Mouse (Mus musculus) hematopoietic stem cell, adult 5-6 weeks (primary cell): ENCODE data around the gene Pnmt. TPM values are rescaled to one million over a fixed set of nuclear protein-coding genes. Genes with fewer than 3 reads are reported as not detected.
A peak's percentile ranks its signal among the peaks of the same experiment; 100 is the strongest.

Experiments used
- ATAC-seq, 2 experiments: fragments of 125-278 bp in 1 of 2; replicated peaks in 1 of 2; 2 replicates each; pipeline ENCODE4 v1.8.0; 2016 to 2017; ENCODE audit warnings: inconsistent platforms in 2 of 2, mild to moderate bottlenecking in 2 of 2, moderate number of reproducible peaks in 2 of 2, low read depth in 1 of 2, moderate TSS enrichment in 1 of 2; ENCODE audit not compliant: low FRiP score in 2 of 2, poor library complexity in 2 of 2, severe bottlenecking in 2 of 2, insufficient read depth in 1 of 2, low TSS enrichment in 1 of 2
- total RNA-seq: library from RNA; stranded (forward); fragments of 172-1452, 232-1000 nt; gene quantifications from 2 replicates; pipeline ENCODE4 v1.2.3, GENCODE M21; 2017

The Pnmt gene
- total RNA-seq, result not detected in 2 replicates

DNA sequence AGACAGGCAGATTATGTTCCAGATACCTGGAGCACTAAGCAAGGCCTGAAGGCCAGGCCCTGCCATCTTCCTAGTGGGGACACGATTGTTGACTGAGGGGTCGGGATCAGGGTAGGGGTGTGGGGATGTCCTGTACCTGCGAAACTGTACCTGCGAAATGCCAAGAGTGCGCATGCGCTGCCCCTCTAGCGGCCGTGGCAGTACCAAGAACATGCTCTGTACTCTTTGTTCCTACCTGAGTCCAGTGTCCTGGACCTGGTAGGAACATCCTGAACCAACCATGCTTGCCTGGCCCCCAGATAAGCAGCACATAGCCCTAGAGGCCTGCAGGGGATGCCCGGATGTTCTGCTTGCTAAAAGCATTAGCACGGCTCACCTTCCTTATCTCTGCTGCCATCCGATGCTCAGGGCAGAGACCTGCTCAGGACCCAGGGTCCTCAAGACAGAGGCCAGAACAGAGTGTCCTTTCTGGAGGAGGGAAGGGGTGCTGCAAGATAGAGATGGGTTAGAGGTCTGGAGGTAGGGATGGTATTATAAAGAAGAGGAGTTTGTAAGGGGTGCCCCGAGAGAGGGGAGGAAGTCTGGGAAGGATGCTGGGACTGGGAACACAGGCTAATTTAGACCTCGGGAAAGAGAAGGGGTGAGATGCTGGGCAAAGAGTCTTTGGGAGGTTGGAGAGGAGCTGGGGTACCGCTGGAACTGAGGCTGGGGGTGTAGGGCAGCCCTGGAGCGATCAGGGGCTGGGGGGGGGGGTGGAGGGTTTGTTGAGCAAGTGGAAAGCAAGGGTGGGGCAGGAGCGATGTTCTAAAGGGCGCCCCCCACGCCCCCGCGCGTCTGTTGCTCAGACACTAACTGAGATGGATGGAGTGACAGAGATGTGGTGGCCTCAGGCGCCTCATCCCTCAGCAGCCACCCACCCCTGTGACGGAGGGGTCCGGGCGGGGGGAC lies at the start of gene Pnmt:
Gene Pnmt (plus strand): TSS at position 813 of the 948 bp plus-strand sequence.
- no peak for ATAC-seq

- no peak for ATAC-seq
Measured at GRCm38 (mm10) chr11:98338507-98338961, 47.7 kb upstream of the Pnmt start.

DNA sequence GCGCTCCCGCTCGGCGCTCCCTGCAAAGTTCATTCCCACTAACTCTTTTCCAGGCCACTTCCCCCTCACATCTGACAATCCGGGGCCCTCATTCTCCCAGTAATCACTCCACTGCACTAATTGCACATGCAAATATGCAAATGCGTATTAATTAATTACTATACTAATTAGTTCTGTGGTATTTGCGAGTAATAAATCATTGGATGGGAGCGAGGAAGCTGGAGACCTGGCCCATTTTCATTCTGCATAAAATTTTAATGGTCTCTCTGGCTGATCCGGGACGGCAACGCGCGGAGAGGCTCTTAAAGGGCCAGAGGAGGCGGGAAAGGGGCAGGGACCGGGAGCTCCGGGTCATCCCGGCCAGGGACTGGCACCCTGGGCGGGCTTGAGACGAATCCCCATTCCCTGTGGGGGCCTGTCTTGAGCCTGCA lies 47.2 kb upstream of the Pnmt start:
- ATAC-seq, result no peak

- no peak for ATAC-seq
Measured at GRCm38 (mm10) chr11:98339679-98340287, 46.5 kb upstream of the Pnmt start.

GRCm38 (mm10) chr11:98340597-98340996 lies 45.7 kb upstream of the Pnmt start:
- ATAC-seq, result no peak

DNA sequence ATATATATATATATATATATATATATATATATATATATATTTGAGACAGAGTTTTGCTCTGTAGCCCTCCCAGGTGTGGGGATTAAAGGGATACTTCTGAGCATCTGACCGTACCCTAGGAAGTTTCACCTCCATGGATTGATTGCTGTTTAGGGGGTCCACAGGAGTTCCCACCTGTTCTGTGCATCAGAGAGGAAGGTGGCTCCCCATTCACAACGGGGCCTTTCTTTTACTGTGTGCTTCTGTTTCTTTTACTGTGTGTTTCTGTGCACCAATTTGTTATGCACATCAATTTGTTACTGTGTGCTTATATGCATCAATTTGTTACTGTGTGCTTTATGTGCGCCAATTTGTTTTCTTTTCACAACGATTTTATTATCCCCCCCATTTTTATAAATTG lies 45.1 kb upstream of the Pnmt start:
- ATAC-seq, result no peak

DNA sequence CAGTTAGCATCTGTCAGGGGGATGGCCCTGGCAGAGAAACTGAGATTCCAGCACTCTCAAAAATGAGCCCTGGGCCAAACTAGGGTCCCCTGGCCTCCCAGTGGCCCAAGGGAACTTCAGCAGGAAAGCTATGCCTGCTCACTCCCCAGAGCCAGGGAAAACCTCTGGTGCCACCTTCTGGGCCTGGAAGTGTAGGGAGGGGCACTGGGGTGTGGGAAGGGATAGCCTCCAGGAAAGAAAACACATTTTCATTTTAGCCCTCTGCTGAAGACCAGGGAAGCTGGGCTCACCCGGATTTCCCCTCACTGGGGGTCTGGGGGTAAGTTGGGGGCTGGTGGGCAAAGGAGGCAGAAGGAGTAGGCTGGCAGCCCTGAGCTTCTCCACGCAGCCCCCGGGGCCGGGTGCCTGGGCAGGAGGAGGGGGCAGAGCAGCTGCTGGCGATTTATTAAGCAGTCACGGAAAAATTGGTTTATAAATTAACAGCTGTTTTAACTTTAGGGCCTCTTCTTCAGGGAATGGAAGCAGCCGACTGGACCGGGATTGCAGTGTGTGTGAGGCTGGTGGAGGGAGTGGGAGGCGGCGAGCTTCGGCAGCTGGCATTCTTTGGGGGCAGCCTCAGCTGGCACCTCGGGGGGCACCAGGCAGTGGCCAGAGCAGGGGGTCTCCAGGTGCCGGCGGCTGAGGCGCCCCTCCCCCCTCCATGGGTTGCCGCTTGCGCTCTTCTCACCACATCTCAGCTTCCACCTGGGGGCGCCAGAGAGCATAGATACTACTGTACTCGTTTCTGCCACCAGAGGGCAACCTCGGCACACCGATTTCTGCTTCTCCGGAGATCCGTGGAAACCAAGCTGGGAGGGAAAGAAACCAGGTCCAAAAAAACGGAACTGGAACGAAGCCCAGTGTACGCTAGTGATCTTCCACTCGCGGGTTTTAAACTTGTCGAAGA lies 44.0 kb upstream of the Pnmt start:
- peak; percentile 76 to 90 for ATAC-seq

GRCm38 (mm10) chr11:98345253-98345652 lies 41.0 kb upstream of the Pnmt start:
- peak; percentile 43 to 50; a peak in 2 of 4 replicates for ATAC-seq

DNA sequence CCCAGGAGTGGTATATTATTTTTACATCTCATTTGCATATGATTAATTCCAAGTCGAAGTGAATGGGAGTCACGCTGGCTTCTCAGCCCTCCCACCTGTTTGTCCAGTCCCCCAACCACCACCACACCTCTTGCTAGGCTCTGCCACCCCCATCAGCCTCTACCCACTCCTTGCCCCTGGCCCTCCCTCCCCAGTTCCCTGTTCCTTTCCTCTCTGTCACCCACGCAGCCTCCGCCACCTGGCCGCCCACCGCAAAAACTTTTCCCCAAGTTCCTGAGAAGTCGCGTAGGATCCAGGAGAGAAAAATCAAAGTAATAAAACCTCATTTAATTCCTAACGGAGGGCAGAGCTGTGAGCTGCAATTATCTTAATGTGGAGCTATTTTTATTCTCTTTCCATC lies 40.1 kb upstream of the Pnmt start:
- no peak for ATAC-seq

DNA sequence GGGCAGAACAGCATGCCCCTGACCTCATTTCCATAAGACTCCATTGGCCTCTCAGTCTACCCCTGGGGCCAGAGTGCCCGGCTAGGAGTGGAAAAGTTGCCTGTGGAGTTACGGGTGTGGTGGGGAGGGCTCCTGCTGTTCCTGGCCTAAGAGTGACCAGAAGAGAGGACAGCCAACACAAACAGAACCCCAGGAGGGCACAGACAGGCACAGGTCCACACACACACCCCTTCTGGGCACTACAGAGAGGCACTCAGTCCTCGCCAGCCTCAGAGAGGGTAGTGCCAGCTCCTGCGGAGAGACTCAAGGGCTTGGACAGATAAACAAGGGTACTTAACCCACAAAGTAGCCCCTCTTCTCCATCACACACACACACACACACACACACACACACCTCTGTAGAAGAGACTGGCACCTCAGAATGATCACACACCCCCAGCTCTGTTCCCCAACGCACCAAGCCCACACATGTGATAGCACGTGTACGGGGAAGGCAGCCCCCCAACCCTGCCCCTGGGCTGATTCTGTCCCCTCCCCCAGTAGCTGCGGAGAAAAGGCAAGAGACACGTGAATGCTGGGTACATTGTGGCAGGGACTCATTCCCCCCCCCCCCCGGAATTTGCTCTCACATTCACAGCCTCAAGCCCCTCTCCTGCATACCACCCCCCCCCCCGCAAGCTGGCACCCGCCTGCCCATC lies 38.7 kb upstream of the Pnmt start:
- no peak for ATAC-seq

GRCm38 (mm10) chr11:98348083-98348961 lies 37.9 kb upstream of the Pnmt start, which contains the start of gene Ppp1r1b:
Gene Ppp1r1b, plus strand, starts transcription at chr11:98348404.
- ATAC-seq, result peak in 1 of 2 experiments; percentile 30; a peak in 2 of 4 replicates

DNA sequence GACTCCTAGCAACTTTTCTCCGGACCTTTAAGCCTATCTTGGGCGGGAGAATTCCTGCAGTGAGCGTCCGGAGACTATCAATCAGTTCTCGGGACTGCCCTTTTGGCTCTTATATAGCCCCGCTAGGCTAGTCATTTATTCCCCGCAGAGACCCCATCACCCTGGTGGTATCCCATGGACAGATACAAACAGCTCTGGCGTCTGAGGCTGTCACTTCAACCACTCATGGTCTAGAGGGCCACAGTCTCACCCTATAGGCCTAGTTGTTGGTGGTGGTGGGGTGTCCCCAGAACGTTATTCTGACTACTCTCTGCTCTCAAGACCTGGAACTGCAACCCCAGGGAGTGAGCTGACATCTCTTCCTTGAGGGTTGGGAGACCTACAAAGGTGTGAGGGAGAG lies 36.9 kb upstream of the Pnmt start:
- ATAC-seq, result no peak

DNA sequence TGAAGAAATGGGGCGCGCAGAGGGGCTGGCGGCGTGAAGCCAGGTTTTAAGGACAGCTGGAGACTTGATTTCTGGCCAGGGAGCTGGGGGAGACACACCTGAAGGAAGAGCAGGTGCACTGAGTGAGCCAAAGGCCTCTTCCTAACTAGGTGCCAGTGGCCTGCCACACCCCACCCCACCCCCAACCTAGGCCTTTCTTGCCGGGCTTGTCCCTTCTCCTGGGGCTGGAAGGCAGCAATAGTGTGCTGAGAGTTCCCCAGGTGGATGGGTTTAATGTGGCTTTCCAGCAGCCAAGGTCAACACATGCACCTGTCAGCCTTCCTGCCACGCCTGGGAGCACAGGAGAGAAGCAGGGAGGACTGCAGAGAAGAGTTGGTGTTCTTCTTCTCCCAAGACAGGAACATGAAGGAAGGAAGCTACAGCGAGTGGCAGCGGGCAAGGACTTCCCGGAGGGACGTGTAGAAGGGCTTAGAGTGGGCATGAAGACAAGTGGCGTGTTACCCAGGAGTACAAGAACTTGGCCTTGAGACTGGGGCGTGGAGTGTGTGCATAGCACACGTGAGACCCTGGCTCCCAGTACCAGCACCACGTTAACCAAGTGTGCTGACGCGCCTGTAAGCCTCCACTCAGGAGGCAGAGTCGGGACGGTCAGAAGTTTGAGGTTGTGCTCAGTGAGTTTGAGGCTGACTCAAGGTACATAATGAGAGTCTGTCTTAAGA lies 33.8 kb upstream of the Pnmt start:
- ATAC-seq, result no peak

DNA sequence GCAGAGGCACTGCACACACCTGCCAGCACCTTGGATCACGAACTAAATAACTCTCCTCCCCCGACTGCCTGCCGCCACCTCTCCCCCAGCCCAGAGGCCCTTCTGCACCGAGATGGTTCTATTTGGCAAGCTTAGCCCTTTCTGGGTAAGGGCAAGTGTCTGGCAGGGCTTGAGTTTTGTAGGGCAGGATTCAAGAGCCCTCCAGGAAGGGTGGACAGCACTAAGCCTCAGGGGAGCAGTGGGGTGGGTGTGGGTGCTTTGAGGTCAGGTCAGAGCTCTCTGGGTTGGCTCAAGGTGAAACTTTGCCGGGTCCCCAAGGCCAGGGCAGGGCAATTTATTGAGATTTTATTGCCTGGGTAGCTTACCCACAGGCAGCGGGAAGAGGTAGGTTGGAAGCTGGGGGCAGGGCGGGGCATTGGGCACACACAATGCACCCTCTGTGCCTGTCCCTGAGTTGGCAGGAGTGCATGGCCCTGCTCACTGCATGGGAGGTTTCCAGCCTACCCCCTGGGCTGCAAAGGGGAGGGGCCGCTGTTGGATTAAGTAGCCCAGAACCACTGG lies 32.5 kb upstream of the Pnmt start:
- no peak for ATAC-seq

GRCm38 (mm10) chr11:98354445-98354844 lies 31.8 kb upstream of the Pnmt start:
- no peak for ATAC-seq
